Mouse (Mus musculus) heart, postnatal 14 days (tissue): ENCODE results near the gene Srgap3. TPM values are rescaled to one million over a fixed set of nuclear protein-coding genes. Genes with fewer than 3 reads are reported as not detected.

Source experiments
- DNase-seq, 2 experiments: peaks; one replicate each; pipeline ENCODE4 v3.0.0; 2021 to 2022
- intact Hi-C: fragments of 180-260 bp; cut with DNase I; formaldehyde crosslinking; loops from one replicate; pipeline ENCODE4 v1.15.1; 2025
- total RNA-seq, 2 experiments: library from RNA; stranded (reverse); gene quantifications; 2 replicates each; pipeline ENCODE4 v1.2.3; 2021

The Srgap3 gene
- total RNA-seq, 2 experiments from 2014 or later, result 1.5 to 1.9 TPM

DNA sequence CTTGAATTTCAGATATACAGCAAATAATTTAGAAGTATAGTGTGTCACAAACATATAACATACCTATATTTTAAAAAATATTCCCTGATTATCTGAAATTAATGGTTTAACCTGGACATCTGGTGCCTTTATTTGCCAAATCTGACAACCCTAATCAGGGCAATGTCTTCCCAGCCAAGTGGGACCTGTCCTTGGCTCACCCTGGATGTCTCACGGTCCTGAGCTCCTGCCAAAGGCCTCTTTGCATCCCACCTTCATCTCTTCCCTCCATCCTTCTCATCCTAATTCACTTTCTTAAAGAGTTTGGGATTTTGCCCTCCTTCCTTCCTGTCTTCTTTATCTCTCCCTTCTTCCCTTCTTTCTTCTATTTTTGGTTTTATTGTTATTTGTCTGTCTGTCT, 248.0 kb downstream of the Srgap3 start:
- intact Hi-C loops, result loop anchor here (5.0 kb wide), 1 partner anchor 207 kb away; no protein-coding TSS in a partner anchor
- no peak for DNase-seq

DNA sequence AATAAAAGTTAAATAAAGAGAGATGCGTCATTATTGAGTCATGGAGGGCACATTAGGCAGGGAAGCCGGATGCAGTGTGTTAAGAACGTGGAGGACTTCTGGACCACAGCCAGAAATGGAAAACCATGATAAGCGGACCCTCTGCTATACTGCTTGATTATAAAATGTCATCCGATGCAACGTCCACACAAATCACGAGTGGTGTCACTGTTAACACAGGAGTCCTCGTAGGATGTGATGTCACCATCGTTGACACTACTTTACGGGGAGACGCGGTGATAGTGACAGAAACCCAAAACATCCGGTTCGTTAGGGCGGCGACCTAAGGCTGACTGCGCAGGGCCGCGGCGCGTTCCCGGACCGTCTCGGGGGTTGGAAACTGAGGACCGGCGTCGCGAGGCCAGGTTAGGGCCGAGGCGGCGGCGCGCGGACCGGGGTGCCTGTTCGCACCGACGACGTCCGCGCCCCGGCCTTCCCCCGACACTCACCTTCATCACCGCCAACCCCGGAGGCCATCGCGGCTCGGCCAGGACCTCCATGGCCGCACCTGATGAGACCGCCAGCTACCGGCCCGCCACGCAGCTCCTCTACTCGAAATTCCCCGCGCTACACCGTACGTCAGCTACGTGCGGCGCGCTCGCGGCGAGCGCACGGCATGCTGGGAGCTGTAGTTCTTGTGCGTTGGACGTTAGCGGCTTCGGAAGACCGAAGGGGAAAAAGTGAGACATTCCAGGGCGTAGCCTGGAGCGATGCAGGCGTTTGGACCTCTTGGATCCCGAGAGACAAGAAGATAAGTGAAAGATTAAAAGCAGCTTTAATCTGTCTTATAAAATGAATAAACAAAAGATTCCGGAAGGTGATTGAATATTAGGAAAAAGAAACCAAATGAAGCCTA, 250.8 kb downstream of the Srgap3 start, which contains the start of gene Rad18:
Gene Rad18, minus strand, starts transcription at position 631 of the 895 bp plus-strand sequence.
- peak; percentile 80 to 89 for DNase-seq
- intact Hi-C loops, result loop anchor here (5.0 kb wide), 1 partner anchor 204 kb away; no protein-coding TSS in a partner anchor

DNA sequence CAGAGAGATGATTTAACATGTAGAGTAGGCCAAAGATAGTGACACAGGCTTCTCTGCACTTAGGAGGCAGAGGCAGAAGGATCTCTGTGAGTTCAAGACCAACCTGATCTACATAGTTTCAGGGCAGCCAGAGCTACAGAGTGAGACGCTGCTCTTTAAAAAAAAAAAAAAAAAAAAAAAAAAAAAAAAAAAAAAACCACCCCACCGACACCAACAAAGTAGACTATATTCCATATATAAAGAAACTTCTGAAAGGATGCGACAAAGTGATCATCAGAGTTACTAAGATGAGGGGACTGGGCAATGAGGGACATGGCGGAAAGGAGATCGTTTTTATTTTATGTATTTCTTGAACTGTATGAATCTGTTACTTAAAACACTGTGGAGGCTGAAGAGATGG, 252.6 kb downstream of the Srgap3 start:
- intact Hi-C loops, result no loop called here
- DNase-seq, result no peak

DNA sequence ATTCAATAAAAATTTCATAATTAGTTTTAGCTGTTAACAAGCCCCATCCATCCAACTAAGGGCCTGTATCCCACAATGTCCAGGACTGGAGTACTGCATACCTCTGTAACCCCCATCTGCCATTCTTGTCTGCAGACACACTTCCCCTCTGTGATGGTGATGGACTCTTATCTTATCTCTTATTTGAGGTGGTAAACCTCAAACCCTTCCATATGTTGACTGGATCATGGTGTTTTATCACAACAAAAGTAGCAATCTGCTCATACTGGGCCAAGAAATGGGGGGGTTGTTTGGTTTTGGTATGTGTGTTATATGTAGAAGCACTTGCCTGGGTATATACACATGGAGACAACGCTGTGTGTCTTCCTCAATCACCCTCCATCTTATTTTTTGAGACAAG, 255.5 kb downstream of the Srgap3 start:
- intact Hi-C loops, result no loop called here

DNA sequence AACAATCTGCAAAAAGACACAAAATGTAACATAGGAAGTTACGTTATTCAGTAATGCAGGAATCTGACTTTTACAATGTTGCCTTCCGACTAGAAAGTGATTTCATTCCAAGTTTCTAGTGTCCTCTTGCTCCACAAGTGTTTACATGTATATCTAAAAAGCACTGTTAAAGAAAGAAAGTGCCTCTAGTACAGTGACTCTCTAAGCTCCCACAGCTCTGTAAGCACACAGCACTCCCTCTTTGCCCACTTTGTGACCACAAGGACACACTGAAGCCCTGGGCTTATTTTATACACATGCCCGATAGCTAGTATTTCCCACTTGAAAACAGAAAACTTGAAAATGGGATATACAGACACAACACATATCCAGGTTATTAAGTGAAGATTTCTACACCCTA, 259.0 kb downstream of the Srgap3 start:
- no peak for DNase-seq
- intact Hi-C loops, result no loop called here

More for the DNA sequence above, 255.5 kb downstream of the Srgap3 start:
- no peak for DNase-seq

DNA sequence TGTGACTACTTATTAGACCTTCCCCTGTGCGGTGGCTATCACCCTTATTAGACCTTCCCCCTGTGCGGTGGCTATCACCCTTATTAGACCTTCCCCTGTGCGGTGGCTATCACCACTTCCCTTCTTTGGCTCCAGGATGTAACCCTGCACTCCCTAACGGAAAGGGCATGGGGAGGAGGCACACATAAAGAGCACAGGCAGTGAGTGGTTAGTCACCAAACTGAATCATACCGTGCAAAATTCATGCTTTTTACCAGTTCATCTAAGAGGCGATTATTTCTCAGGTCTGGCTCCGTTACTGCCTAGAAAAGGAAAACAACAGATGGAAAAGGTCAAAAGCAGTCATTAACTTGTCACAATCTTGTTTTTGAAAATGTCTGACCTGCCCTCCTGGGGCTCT, 260.6 kb downstream of the Srgap3 start:
- intact Hi-C loops, result no loop called here
- no peak for DNase-seq

DNA sequence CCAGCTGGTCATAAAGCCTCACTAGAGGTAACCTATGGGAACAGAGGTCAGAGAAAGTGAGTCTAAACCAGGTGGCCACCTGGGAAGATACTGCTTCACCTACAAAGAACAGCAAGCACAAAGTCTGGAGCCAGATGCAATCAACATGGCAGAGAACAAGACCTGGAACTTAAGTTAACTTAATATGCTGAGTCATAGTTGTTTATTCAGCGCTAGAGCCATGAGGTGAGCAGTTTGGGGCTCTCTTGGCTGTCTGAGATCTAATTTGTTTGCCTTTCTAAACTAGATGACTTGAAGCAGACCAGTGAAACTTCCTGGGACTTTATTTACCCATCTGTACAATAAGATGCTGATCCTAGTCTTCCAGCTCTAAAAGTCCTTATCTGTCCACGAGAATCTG, 263.0 kb downstream of the Srgap3 start:
- intact Hi-C loops, result no loop called here
- DNase-seq, result no peak

Other genes starting within 250 kb of the Srgap3 start
- 10 to 100 TPM; 17.8 to 18.1 TPM for gene Thumpd3, start 99.0 kb upstream of the Srgap3 start, total RNA-seq
- 10 to 100 TPM; 54.2 to 55.8 TPM for gene Setd5, start 130.1 kb upstream of the Srgap3 start, total RNA-seq
- under 1 TPM; 0.31 to 0.32 TPM for gene Lhfpl4, start 248.1 kb upstream of the Srgap3 start, total RNA-seq